Mouse (Mus musculus) gastrocnemius, postnatal 36 days (tissue): ENCODE measurements at regions not wholly inside any gene's neighbourhood (a gene's known extent, or its start where the extent isn't known, plus 50 kb on each side); places are given as distances from the start of the nearest gene placed in this dataset.

Experiments used
- DNase-seq, 2 experiments: peaks; one replicate each; pipeline ENCODE4 v3.0.0; 2022
- intact Hi-C: fragments of 180-260 bp; cut with DNase I; formaldehyde crosslinking; loops from one replicate; pipeline ENCODE4 v1.15.1; 2025

DNA sequence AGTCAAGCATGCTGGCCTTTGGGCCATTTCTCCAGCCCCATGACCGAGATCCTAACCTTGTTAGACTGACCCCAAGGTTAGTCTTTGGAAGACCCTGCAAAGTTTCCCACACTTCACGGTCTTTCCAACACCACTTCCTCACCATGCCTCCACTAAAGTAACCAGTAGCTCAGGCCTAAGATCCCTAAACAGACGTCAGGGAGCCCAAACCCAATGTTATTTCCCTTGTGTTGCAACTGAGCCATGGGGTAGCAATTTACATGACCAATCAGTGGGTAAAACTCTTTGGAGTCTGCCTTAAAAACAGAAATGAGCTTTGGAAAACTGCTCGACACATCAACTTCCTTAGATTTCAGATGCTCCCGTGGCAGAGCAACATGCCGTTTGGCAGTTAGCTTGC lies 173.6 kb downstream of the Ttc8 start:
- DNase-seq: no peak
- intact Hi-C loops: no loop called here

DNA sequence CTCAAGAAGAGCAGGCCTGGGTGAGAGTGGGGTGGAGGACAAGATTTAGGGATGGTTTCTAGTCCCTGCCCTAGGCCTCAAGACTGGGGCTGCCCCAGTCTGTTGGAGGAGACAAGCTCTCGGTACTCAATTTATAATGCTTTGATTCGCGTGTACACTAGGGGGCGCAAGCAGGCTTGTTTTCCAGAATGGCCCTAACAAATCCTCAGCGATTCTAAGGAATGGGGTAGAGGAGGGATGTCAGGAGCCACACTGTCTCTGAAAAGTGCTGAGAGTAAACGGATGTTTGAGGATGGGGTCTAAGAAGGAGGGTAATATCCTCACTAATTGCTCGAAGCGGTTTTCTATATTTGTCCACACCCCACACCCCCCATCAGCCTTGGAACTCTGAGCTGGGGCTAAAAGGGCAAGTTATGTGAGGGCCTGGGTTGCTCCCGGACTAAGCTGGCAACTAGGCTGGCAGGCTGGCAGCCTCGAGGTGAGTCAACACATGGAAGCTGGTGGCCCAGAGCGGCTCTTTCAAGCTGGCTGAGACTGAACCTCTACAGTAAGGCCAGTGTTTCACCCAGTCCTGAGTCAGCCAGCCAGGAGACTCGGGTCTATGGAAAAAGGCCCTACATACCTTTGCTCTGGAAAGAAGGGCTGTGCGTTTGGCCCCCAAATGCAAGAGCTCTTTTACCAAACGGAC lies 176.7 kb downstream of the Ttc8 start:
- peak; percentile 63 to 75 for DNase-seq
- intact Hi-C loops: loop anchor here (5.0 kb wide), 3 partner anchors 60 to 740 kb away; no protein-coding TSS in a partner anchor

DNA sequence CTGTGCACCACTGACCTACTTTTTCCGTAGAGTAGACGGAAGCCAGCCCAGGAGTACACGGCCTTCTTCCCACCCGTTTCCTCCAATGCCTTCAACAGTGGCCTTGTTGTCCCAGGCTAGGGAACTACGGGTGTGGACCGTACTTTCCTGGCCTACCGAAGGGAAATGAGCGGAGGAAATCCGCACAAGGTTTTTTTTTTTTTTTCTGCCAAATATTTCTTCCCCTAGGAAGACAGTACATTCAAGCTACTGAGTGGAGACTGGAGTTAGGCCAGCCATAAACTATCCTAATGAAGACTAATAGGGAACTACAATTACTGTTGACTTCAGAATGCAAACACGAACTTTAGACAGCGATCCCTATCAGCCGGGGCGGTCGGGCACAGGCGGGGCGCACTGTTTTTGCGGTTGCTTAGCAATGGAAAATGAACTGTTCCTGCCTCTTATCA lies 177.3 kb downstream of the Ttc8 start:
- intact Hi-C loops: loop anchor here (5.0 kb wide), 3 partner anchors 60 to 740 kb away; no protein-coding TSS in a partner anchor
- no peak for DNase-seq

DNA sequence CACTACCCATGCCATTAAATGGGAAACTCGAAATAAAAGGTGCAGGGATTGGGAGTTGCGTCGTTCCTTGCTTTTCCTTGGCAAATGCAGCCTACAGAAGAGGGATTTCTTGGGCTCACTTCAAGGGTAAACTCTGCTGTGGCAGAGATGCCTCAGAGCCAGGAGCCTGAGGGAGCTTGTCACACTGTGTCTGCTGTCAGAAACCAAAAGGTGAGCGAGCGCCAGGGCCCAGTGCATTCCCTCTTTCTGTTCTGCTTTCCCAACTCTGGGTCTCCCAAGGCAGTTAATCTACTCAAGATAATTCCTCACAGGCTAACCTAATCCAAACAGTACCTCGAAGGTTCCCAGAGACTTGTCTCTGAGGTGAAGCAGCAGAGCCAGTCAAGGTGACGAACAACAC lies 179.5 kb downstream of the Ttc8 start:
- no peak for DNase-seq
- intact Hi-C loops: loop anchor here (5.0 kb wide), 3 partner anchors 57 to 737 kb away; no protein-coding TSS in a partner anchor

DNA sequence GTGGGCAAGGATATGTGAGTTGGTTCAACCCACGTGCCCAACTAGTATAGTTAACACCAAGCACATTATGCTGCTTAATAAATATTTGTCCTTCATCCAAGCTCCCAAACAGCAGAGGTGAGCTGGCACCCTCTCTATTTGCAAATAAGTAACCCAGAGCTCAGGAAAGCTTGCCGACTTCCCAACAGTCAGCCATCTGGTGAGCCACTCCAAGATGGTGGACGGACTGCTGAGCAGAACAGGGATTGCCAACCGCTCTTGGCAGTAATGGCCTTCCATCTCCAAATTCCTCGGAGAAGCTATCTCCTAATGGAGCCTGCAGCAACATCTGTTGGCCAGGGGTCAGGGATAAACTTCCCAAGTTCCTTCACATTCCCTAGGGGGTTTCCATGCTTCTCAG lies 188.2 kb downstream of the Ttc8 start:
- no peak for DNase-seq
- intact Hi-C loops: no loop called here

DNA sequence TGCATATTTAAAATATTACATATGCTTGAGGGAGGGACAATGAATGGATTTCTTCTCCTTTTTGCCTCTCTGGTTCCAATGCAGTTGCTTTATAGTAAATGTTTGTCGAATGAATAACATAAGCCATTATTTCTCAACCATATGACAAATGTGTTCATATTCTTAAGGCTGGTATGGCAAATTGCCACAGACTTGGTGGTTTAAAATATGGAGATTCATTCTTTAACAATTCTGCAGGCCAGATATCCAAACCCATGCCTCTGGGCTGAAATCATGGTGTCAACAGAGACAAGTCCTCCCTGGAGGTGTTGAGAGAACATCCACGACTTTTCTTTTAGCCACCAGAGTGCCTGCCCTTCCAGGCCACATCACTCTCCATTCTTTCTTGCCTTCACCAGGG lies 193.4 kb downstream of the Ttc8 start:
- intact Hi-C loops: no loop called here
- DNase-seq: no peak

DNA sequence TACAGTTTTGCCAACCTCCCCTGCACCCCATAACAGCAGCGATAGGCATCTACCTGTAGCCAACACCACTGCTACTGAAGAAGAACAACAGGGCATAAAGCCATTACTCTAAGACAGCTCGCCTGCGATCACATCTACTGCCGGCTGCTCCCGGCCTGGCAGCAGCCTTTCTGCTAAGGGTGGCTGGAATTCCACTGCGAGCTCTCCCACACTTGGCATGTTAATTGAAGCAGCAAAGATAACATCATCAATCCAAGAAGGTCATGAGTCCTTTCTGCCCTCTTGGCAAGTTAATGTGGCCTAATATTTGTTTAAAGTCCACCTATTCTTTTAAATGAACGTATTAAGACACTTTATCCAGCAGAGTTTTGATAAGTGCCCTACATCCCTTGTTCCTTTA lies 196.1 kb downstream of the Ttc8 start:
- intact Hi-C loops: no loop called here
- DNase-seq: no peak

DNA sequence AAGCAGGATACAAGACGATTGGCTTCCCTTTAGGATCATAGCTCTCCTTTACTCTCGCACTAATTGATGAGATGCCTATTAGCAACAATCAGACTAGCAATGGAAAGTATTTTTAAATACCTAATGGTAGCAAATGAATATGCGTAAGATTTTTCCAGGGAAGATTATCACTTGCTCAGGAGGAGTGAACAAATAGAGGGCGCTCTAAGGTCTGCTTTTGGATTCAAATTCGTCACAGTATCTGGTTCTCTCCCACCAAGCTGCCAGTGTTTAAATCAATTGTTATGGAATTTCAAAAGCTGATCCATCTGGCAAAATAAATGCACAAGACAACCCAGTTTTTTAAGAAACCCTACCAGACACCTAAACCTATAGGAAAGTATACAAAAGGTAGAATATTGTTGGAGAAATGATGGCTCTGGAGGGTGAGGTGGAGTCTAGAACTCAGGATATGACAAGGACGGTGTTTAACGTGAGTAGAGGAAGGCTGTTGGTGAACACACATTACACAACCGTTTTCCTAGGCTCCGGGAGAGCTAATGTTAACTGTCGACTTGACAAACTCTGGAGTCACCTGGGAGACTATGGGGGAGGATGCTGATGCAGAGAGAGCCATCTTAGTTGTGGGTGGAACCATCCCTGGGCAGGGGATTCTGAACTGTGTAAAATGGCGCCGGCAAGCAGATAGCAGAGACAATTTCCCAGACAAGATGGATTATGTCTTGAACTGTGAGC lies 198.2 kb downstream of the Ttc8 start:
- no peak for DNase-seq
- intact Hi-C loops: no loop called here

DNA sequence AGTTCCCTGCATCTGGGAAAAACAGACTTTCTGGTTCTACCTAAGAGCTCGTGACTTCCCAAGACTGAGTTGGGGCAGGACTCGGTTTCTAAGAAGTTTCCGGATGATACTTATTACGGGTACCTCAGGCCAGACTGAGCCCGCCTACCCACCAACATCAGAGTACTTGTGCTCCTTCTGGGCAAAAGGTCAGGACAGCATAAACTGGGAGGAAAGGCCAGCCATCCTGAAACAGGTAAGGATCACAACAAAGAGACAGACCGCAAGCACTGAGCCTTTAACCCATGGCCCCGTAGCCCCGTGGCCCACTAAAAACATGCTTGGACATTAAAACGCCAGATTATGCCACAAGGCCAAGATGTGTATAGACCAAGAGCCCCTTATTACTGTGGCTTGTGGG lies 199.6 kb downstream of the Ttc8 start:
- intact Hi-C loops: no loop called here
- no peak for DNase-seq

DNA sequence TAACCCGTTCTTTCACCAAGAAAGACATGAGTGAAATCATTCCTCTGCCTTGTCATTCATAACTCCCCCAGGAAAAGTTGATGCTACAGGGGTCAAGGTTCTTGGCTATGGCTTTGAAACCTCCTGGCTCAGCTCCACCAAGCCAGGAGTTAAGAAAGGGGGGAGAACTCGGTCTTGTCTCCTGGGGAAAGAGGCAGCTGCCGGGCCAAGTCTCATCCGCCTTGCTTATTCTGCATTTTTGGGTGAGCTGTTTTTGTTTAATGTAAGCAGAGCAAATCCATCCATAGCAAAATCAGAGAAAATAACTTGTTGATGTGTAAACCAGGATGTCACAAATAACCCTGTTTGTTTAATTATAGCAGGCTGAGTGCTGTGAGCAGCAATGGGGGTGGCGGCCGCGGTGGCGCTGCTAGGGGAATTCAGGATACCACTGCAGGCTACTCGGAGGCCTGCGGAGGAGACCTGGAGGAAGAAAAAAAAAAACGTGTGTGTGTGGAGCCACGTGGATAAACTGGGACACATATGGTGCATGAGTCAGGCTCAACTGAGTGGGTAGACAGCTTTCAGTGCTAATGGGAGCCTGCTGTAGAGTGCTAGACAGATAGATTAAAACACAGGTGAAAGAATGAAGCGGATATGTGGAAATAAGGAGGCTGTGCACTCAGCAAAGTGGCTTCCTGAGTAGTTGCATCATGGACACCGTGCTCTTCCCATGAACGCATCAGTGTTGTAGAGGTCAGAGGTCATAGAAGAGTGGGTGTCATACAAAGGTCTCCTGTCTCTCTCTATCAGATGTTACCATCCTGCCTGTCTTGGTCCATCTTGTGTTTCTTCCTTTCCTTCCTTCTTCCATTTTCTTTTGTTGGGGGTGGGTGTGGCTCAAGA lies 203.5 kb downstream of the Ttc8 start:
- intact Hi-C loops: no loop called here

DNA sequence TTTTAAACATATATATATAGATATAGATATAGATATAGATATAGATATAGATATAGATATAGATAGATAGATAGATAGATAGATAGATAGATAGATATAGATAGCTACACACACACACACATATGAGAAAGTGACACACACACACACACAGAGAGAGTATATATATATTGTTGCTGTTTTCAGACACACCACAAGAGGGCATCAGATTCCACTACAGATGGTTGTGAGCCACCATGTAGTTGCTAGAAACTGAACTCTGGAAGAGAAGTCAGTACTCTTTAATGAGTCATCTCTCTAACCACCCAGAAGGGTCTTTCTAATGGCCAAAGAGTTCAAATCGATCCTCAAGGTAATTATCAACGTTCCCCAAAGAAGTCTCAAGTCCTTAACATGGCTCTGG lies 205.8 kb downstream of the Ttc8 start:
- intact Hi-C loops: no loop called here
- DNase-seq: no peak

More for the DNA sequence above, 203.5 kb downstream of the Ttc8 start:
- no peak for DNase-seq
